Mouse (Mus musculus) T-cell, adult 2 months (primary cell): ENCODE measurements around the gene Mzt1.

Experiments used
- DNase-seq: peaks from one replicate; pipeline ENCODE4 v3.0.0; 2022; ENCODE audit warnings: low spot score

Gene Mzt1

DNA sequence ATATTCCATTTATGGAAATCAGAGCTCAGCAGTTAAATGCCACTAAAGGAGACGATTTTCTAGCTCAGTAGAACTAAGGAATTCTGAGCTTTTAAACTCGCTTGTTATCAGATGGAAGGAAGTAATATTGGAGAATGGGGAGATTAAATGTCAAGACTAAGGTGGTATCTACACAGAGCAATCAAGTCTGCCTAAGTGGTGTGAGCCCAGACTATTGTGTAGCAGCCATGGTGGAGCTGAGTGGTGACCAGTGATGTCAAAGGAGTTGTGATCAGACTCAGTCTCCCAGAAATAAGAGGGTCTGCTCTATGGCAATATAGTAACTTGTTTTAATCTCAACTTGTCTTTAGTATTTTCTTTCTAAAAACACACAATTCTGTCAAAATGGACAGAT, 35.0 kb downstream of the Mzt1 start:
- no peak for DNase-seq

DNA sequence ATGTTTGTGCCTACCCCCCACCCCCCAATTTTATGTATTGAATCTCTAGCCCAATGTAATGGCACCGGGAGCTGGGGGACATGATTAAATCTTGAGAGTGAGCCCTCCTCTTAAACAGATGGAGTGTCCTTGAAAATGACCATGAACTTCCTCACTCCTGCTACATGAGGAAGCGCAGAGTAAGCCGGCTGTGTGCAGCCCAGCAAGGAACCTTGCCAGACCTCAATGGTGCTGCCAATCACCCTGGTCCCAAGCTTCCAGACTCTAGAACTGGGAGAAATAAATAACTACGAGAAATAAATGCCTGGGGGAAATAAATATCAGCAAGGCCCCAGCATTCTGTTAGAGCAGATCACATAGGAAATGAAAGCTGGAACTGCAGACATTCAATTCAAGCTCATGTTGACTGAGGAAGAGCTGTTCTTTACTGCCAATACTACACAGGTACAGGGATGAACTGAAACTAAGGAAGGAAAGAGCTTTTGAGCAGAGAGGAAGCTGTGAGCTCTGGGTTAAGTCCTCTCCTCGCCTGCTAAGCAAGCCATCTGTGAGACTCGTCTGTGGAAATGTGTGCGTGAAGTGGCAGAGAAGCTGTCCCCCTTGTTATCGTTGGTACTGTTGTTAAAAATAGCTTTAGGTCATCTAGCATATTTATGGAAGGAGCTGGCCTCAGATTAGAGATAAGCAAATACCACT, 35.6 kb downstream of the Mzt1 start:
- no peak for DNase-seq

DNA sequence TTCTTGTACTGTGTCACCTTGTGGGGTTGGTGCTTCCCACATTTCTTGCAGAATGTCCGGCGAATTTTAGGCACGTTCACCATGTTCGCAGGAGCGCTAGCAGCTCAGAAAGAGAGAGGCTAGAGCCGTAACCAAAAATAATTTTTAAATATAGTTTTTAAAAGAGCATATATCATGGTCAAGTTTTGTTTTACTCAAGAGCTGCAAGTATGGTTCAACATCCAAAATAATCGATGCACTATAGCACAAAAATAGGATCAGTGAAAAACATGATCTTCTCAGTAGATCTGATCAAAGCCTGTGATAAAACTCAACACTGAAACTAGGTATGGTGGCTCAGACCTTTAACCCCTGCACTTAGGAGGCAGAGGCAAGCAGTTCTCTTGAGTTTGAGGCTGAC, 51.7 kb downstream of the Mzt1 start, which contains the start of gene Rpl36a-ps1:
Rpl36a-ps1 (minus strand) TSS at position 101 of the 400 bp plus-strand sequence.
- DNase-seq, result no peak

DNA sequence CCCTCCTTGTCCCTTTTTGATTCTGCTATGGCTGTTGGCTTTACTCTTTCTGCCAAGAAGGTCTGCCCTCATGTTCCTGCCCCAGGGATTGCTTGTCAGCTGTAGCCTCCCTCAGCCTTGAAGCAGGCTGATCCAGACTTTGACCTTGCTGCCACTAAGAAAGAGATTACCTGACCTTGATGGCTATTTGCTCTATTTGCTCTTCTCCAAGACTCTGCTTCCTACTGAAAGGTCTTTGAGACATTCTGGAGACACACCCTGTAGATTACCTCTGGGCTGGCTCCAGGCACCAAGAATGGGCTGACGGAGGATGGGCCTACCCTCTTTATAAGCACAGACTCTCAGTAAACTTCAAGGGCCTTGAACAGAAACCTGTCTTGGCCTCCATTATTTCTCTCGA, 53.5 kb downstream of the Mzt1 start:
- no peak for DNase-seq

DNA sequence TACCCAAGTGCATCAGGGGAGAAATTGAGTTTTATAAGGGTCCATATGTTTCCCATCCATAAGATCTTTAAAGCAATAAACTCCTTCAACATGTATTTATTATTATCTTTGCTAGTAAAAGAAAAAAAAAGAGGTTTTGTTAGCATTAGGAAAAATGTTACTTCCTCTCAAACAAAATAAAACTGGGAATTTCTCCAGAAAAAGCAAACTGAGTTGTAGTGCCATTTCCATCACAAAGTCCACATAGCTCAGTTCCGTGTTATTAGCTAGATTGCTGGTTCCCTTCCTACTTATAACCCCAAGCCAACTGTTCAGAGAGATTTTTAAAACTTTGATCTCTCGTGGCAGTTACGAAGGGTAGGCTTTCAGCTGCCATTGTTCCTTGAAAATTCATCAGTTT, 55.3 kb downstream of the Mzt1 start:
- no peak for DNase-seq

DNA sequence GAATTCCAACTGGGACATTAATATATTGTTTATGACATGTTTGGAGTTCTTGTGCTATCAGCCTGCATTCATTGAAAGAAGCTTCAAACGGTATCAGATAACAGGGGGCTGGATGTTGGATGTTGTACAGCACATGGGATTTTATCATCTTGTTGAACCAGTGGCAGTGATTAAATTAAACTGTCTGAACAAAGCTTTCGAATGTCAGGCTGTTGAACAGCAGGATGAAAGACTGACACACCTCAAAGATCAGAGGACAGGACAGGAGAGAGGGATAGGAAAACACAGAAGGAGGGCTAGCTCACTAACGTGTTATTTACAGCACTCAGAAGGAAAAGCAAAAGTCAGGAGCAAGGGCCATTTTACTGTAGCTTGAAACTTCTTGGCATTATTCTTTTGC, 56.1 kb downstream of the Mzt1 start:
- DNase-seq, result no peak
